Comparison of ENCODE assay signal across 16 mouse cellular contexts in genomic region chr3:81326866-81327265, GRCm38 (mm10).
"Had no signal": no experiment of that assay in that cellular context is flagged by ENCODE, and none has a peak within 500 bp of the region (broad histone marks: within the 10 kb centered on the region; RNA-seq: fewer than 3 reads in every experiment).

No protein-coding gene starts in this region.

- H3K27ac ChIP-seq: midbrain, embryonic 13.5 days; midbrain, embryonic 15.5 days; neural tube, embryonic 13.5 days; neural tube, embryonic 15.5 days had no signal

- H3K4me1 ChIP-seq: midbrain, embryonic 13.5 days; midbrain, embryonic 15.5 days; neural tube, embryonic 13.5 days; neural tube, embryonic 15.5 days had no signal

- H3K4me2 ChIP-seq: lung, embryonic 14.5 days; midbrain, embryonic 13.5 days; midbrain, embryonic 15.5 days; neural tube, embryonic 13.5 days; neural tube, embryonic 15.5 days had no signal

- ATAC-seq: midbrain, embryonic 13.5 days; midbrain, embryonic 15.5 days had no signal

- H3K9ac ChIP-seq: lung, embryonic 14.5 days; midbrain, embryonic 13.5 days; midbrain, embryonic 15.5 days; neural tube, embryonic 13.5 days; neural tube, embryonic 15.5 days had no signal

- H3K36me3 ChIP-seq: midbrain, embryonic 13.5 days; midbrain, embryonic 15.5 days; neural tube, embryonic 13.5 days; neural tube, embryonic 15.5 days had no signal

- H3K27me3 ChIP-seq: midbrain, embryonic 13.5 days; midbrain, embryonic 15.5 days; neural tube, embryonic 13.5 days; neural tube, embryonic 15.5 days had no signal

- DNase-seq: lung, adult 18-20 months; lung, embryonic 14.5 days; lung, postnatal 10 days; lung, postnatal 4 days; retina, postnatal 1 day; right cerebral cortex, adult 18-20 months; right cerebral cortex, postnatal 25 days; right cerebral cortex, postnatal 4 days; spleen, adult 18-20 months; thymus, adult 18-20 months; thymus, postnatal 14 days; thymus, postnatal 36 days had no signal

- H3K9me3 ChIP-seq: midbrain, embryonic 13.5 days; midbrain, embryonic 15.5 days; neural tube, embryonic 13.5 days; neural tube, embryonic 15.5 days had no signal

- H3K4me3 ChIP-seq: midbrain, embryonic 13.5 days; midbrain, embryonic 15.5 days; neural tube, embryonic 13.5 days; neural tube, embryonic 15.5 days had no signal
